Mouse (Mus musculus) liver, embryonic 12.5 days (tissue): ENCODE data around the gene Spata31d1a. TPM values are rescaled to one million over a fixed set of nuclear protein-coding genes. Genes with fewer than 3 reads are reported as not detected.
"Not testable (repeated sequence)": the region's sequence is repeated elsewhere in the genome, so short reads cannot be mapped to it uniquely, and the experiment has no call there.

Experiments used
- ATAC-seq: fragments of 200-750 bp; cut with Nextera tagmentation; 2 replicates; pipeline ENCODE4 v1.8.0; 2017; ENCODE audit warnings: moderate number of reproducible peaks, mild to moderate bottlenecking, moderate library complexity
- H3K27ac ChIP-seq: fragments of 300-500 bp; sonication (generic); 2 replicates; pipeline ENCODE4 v1.5.1; 2016; ENCODE audit warnings: mild to moderate bottlenecking
- H3K27me3 ChIP-seq: fragments of 300-500 bp; sonication (generic); replicated peaks from 2 replicates; pipeline ENCODE4 v1.6.1; 2016; ENCODE audit warnings: mild to moderate bottlenecking, moderate library complexity
- H3K36me3 ChIP-seq: fragments of 300-500 bp; sonication (generic); 2 replicates; pipeline ENCODE4 v1.6.1; 2016; ENCODE audit warnings: mild to moderate bottlenecking, moderate library complexity
- H3K4me1 ChIP-seq: fragments of 300-500 bp; sonication (generic); 2 replicates; pipeline ENCODE4 v1.6.1; 2016
- H3K4me2 ChIP-seq: fragments of 300-500 bp; sonication (generic); 2 replicates; pipeline ENCODE4 v1.6.1; 2016; ENCODE audit warnings: mild to moderate bottlenecking, moderate library complexity
- H3K4me3 ChIP-seq: fragments of 300-500 bp; sonication (generic); 2 replicates; pipeline ENCODE4 v1.5.1; 2016; ENCODE audit warnings: mild to moderate bottlenecking, moderate library complexity
- H3K9ac ChIP-seq: fragments of 300-500 bp; sonication (generic); 2 replicates; pipeline ENCODE4 v1.6.1; 2016; ENCODE audit warnings: mild to moderate bottlenecking, moderate library complexity
- H3K9me3 ChIP-seq: fragments of 300-500 bp; sonication (generic); replicated peaks from 2 replicates; pipeline ENCODE4 v1.6.1; 2016; ENCODE audit warnings: mild to moderate bottlenecking, moderate library complexity
- WGBS: fragments of 180-500 bp; shearing (Covaris S2); methylation state at CpG from one replicate; pipeline ENCODE4 v1.1.7; 2016; ENCODE audit not compliant: insufficient replicate concordance; 5-methylcytosine and 5-hydroxymethylcytosine counted together
- polyA plus RNA-seq: library from polyadenylated mRNA; unstranded; fragments of >200 nt; fragmentation: Nextera tagmentation; extraction: Ambion mirVana; gene quantifications from 2 replicates; pipeline ENCODE4 v1.2.1, GENCODE M21; 2016

Gene Spata31d1a
- polyA plus RNA-seq, 1 experiment from 2014 or later = not detected

- peaks cover 66% of the 10 kb centered on the region for H3K27me3 ChIP-seq
- ATAC-seq = 0 out of 2 replicates have a peak, but pooled peaks have one; percentile 18
These were observed 10.0 kb downstream of the Spata31d1a start for GRCm38 (mm10) chr13:59700137-59700536.

GRCm38 (mm10) chr13:59699131-59699530 is 11.0 kb downstream of the Spata31d1a start:
- no peak overlapping the region for H3K4me3 ChIP-seq
- H3K27ac ChIP-seq = no peak overlapping the region
- WGBS = 82% methylated on average over 8 of the region's 8 CpGs
- H3K4me2 ChIP-seq = no peak overlapping the region
- no peak overlapping the region for H3K9ac ChIP-seq
- peaks cover 3% of the 10 kb centered on the region; the same call in 1 of the 2 replicates for H3K4me1 ChIP-seq
- peaks cover 56% of the 10 kb centered on the region for H3K27me3 ChIP-seq
- no peaks in the 10 kb centered on the region for H3K9me3 ChIP-seq
- no peak for ATAC-seq
- H3K36me3 ChIP-seq = no peaks in the 10 kb centered on the region

More at GRCm38 (mm10) chr13:59700137-59700536, 10.0 kb downstream of the Spata31d1a start:
- H3K9ac ChIP-seq, H3K9me3 ChIP-seq, H3K36me3 ChIP-seq, H3K4me2 ChIP-seq, H3K4me3 ChIP-seq, H3K27ac ChIP-seq: not testable (repeated sequence)
- H3K4me1 ChIP-seq = peaks cover 11% of the 10 kb centered on the region; the same call in 1 of the 2 replicates
- WGBS = 36% methylated on average over 1 of the region's 1 CpGs

GRCm38 (mm10) chr13:59695781-59696180 is 14.3 kb downstream of the Spata31d1a start:
- H3K9ac ChIP-seq = no peak overlapping the region
- H3K36me3 ChIP-seq = no peaks in the 10 kb centered on the region
- no peak overlapping the region for H3K4me3 ChIP-seq
- WGBS = 73% methylated on average over 7 of the region's 7 CpGs
- H3K27me3 ChIP-seq = peaks cover 26% of the 10 kb centered on the region
- no peaks in the 10 kb centered on the region; the same call in 1 of the 2 replicates for H3K9me3 ChIP-seq
- H3K4me1 ChIP-seq = no peaks in the 10 kb centered on the region
- no peak overlapping the region for H3K27ac ChIP-seq
- H3K4me2 ChIP-seq = no peak overlapping the region
- ATAC-seq = no peak

GRCm38 (mm10) chr13:59694008-59694407 is 16.1 kb downstream of the Spata31d1a start, which contains the start of gene 4921517D22Rik:
Gene 4921517D22Rik (minus strand): TSS chr13:59694108.
- Histone ChIP-seq H3K4me1 (peaks cover 6% of the 10 kb centered on the region; the same call in 1 of the 2 replicates), H3K4me2 (no peak within 1 kb of the TSS), H3K9ac (no peak within 1 kb of the TSS), H3K36me3 (no peaks in the 10 kb centered on the region), H3K4me3 (no peak within 1 kb of the TSS), H3K27ac (no peak within 1 kb of the TSS), H3K9me3 (no peaks in the 10 kb centered on the region; the same call in 1 of the 2 replicates), H3K27me3 (peaks cover 21% of the 10 kb centered on the region)
- 69% methylated on average over 3 of the region's 3 CpGs for WGBS
- ATAC-seq = no peak

- WGBS = 77% methylated on average over 10 of the region's 10 CpGs
- no peak for ATAC-seq
- no peaks in the 10 kb centered on the region; the same call in 1 of the 2 replicates for H3K27me3 ChIP-seq
- H3K27ac ChIP-seq = no peak overlapping the region
- peaks cover 6% of the 10 kb centered on the region; the same call in 1 of the 2 replicates for H3K4me1 ChIP-seq
- no peak overlapping the region for H3K4me2 ChIP-seq
- no peak overlapping the region for H3K9ac ChIP-seq
- H3K36me3 ChIP-seq = no peaks in the 10 kb centered on the region
- H3K9me3 ChIP-seq = no peaks in the 10 kb centered on the region; the same call in 1 of the 2 replicates
- H3K4me3 ChIP-seq = no peak overlapping the region
These were observed 18.7 kb downstream of the Spata31d1a start for GRCm38 (mm10) chr13:59691478-59691877.

GRCm38 (mm10) chr13:59690576-59690975 is 19.6 kb downstream of the Spata31d1a start:
- no peaks in the 10 kb centered on the region; the same call in 1 of the 2 replicates for H3K27me3 ChIP-seq

GRCm38 (mm10) chr13:59689843-59690242 is 20.3 kb downstream of the Spata31d1a start:
- Histone ChIP-seq H3K36me3 (no peaks in the 10 kb centered on the region), H3K9ac (no peak overlapping the region), H3K4me3 (no peak overlapping the region), H3K27me3 (no peaks in the 10 kb centered on the region; the same call in 1 of the 2 replicates), H3K9me3 (no peaks in the 10 kb centered on the region; the same call in 1 of the 2 replicates), H3K4me1 (peaks cover 6% of the 10 kb centered on the region; the same call in 1 of the 2 replicates), H3K4me2 (no peak overlapping the region), H3K27ac (no peak overlapping the region)
- WGBS = 55% methylated on average over 3 of the region's 3 CpGs
- no peak for ATAC-seq

More at GRCm38 (mm10) chr13:59690576-59690975, 19.6 kb downstream of the Spata31d1a start:
- ATAC-seq = no peak
- Histone ChIP-seq H3K9ac (no peak overlapping the region), H3K27ac (no peak overlapping the region), H3K4me2 (no peak overlapping the region), H3K4me1 (peaks cover 6% of the 10 kb centered on the region; the same call in 1 of the 2 replicates), H3K4me3 (no peak overlapping the region), H3K36me3 (no peaks in the 10 kb centered on the region), H3K9me3 (no peaks in the 10 kb centered on the region; the same call in 1 of the 2 replicates)
- 69% methylated on average over 7 of the region's 7 CpGs for WGBS

GRCm38 (mm10) chr13:59689313-59689712 is 20.8 kb downstream of the Spata31d1a start:
- H3K4me2 ChIP-seq = no peak overlapping the region
- no peaks in the 10 kb centered on the region; the same call in 1 of the 2 replicates for H3K9me3 ChIP-seq
- 63% methylated on average over 9 of the region's 9 CpGs for WGBS
- H3K4me3 ChIP-seq = no peak overlapping the region
- ATAC-seq = no peak
- no peaks in the 10 kb centered on the region; the same call in 1 of the 2 replicates for H3K27me3 ChIP-seq
- no peak overlapping the region for H3K27ac ChIP-seq
- peaks cover 6% of the 10 kb centered on the region; the same call in 1 of the 2 replicates for H3K4me1 ChIP-seq
- no peaks in the 10 kb centered on the region for H3K36me3 ChIP-seq
- H3K9ac ChIP-seq = no peak overlapping the region

- Histone ChIP-seq H3K9ac (no peak overlapping the region), H3K27ac (no peak overlapping the region), H3K4me3 (no peak overlapping the region), H3K4me2 (no peak overlapping the region), H3K27me3 (no peaks in the 10 kb centered on the region; the same call in 1 of the 2 replicates), H3K9me3 (no peaks in the 10 kb centered on the region; the same call in 1 of the 2 replicates), H3K36me3 (no peaks in the 10 kb centered on the region), H3K4me1 (peaks cover 6% of the 10 kb centered on the region; the same call in 1 of the 2 replicates)
- 57% methylated on average over 13 of the region's 13 CpGs for WGBS
- no peak for ATAC-seq
These were observed 21.8 kb downstream of the Spata31d1a start for GRCm38 (mm10) chr13:59688338-59688770.

- ATAC-seq = no peak
These were observed 24.9 kb downstream of the Spata31d1a start for GRCm38 (mm10) chr13:59685236-59685635.

GRCm38 (mm10) chr13:59682629-59683028 is 27.5 kb downstream of the Spata31d1a start:
- H3K9me3 ChIP-seq = no peaks in the 10 kb centered on the region
- no peak overlapping the region for H3K9ac ChIP-seq
- H3K27ac ChIP-seq = no peak overlapping the region
- WGBS = 7% methylated on average over 7 of the region's 7 CpGs
- 0 out of 2 replicates have a peak, but pooled peaks cover 4% of the 10 kb centered on the region for H3K27me3 ChIP-seq
- peak; percentile 65 for ATAC-seq
- no peaks in the 10 kb centered on the region for H3K36me3 ChIP-seq
- H3K4me3 ChIP-seq = no peak overlapping the region
- H3K4me1 ChIP-seq = peaks cover 34% of the 10 kb centered on the region
- H3K4me2 ChIP-seq = peak overlapping the region; percentile 24; the same call in 1 of the 2 replicates

More at GRCm38 (mm10) chr13:59685236-59685635, 24.9 kb downstream of the Spata31d1a start:
- no peak overlapping the region for H3K27ac ChIP-seq
- H3K4me2 ChIP-seq = no peak overlapping the region
- H3K4me1 ChIP-seq = peaks cover 20% of the 10 kb centered on the region
- no peaks in the 10 kb centered on the region for H3K36me3 ChIP-seq
- H3K4me3 ChIP-seq = no peak overlapping the region
- no peak overlapping the region for H3K9ac ChIP-seq
- 73% methylated on average over 3 of the region's 3 CpGs for WGBS
- peaks cover 4% of the 10 kb centered on the region; the same call in 1 of the 2 replicates for H3K27me3 ChIP-seq
- H3K9me3 ChIP-seq = no peaks in the 10 kb centered on the region

GRCm38 (mm10) chr13:59679908-59680307 is 30.2 kb downstream of the Spata31d1a start:
- 30% methylated on average over 4 of the region's 4 CpGs for WGBS
- Histone ChIP-seq H3K9ac (no peak overlapping the region), H3K4me3 (no peak overlapping the region), H3K36me3 (no peaks in the 10 kb centered on the region), H3K4me1 (peaks cover 51% of the 10 kb centered on the region), H3K9me3 (no peaks in the 10 kb centered on the region), H3K4me2 (no peak overlapping the region), H3K27ac (peak overlapping the region; percentile 37; the same call in 1 of the 2 replicates), H3K27me3 (0 out of 2 replicates have a peak, but pooled peaks cover 4% of the 10 kb centered on the region)
- ATAC-seq = no peak
